Mouse (Mus musculus) MEL (cell line): Measurements from ENCODE around the gene Ccl25. TPM values are rescaled to one million over a fixed set of nuclear protein-coding genes. Genes with fewer than 3 reads are reported as not detected.

Source experiments
- DNase-seq: peaks from one replicate; pipeline ENCODE4 v3.0.0; 2011; ENCODE audit warnings: low read depth, low spot score
- H3K27ac ChIP-seq: 2 replicates; pipeline ENCODE4 v1.5.1; 2012; ENCODE audit warnings: low read depth, mild to moderate bottlenecking, control low read depth, low read length, moderate library complexity; ENCODE audit not compliant: control insufficient read depth
- H3K27me3 ChIP-seq, 2 experiments: fragments of 150-350 bp in 1 of 2; sonication (generic) in 1 of 2; 2 replicates each; pipeline ENCODE4 v1.6.1; 2012; ENCODE audit warnings: low read length in 2 of 2, mild to moderate bottlenecking in 2 of 2, improper control_type of control experiment in 1 of 2, moderate library complexity in 1 of 2; ENCODE audit not compliant: insufficient read depth in 2 of 2, control insufficient read depth in 1 of 2
- H3K36me3 ChIP-seq, 2 experiments: 2 replicates each; pipeline ENCODE4 v1.6.1; 2012 to 2014; ENCODE audit warnings: low read length in 2 of 2, improper control_type of control experiment in 1 of 2, inconsistent platforms in 1 of 2, mild to moderate bottlenecking in 1 of 2; ENCODE audit not compliant: insufficient read depth in 2 of 2, control insufficient read depth in 1 of 2
- H3K4me1 ChIP-seq, 2 experiments: fragments of 150-350 bp in 1 of 2; sonication (generic) in 1 of 2; 2 replicates each; pipeline ENCODE4 v1.6.1; 2012; ENCODE audit warnings: low read length in 2 of 2, improper control_type of control experiment in 1 of 2, mild to moderate bottlenecking in 1 of 2; ENCODE audit not compliant: insufficient read depth in 2 of 2, control insufficient read depth in 1 of 2
- H3K4me3 ChIP-seq, 2 experiments: fragments of 150-350 bp in 1 of 2; sonication (generic) in 1 of 2; 2 replicates each; pipeline ENCODE4 v1.5.1; 2012; ENCODE audit warnings: low read depth in 2 of 2, low read length in 2 of 2, mild to moderate bottlenecking in 2 of 2, moderate library complexity in 2 of 2, control low read depth in 1 of 2, improper control_type of control experiment in 1 of 2; ENCODE audit not compliant: control insufficient read depth in 1 of 2, insufficient read depth in 1 of 2
- H3K79me2 ChIP-seq: 2 replicates; pipeline ENCODE4 v1.6.1; 2012; ENCODE audit warnings: mild to moderate bottlenecking, low read length, moderate library complexity; ENCODE audit not compliant: control insufficient read depth, poor library complexity, insufficient read depth
- H3K9ac ChIP-seq: 2 replicates; pipeline ENCODE4 v1.6.1; 2012; ENCODE audit warnings: low read depth, mild to moderate bottlenecking, control low read depth, low read length, moderate library complexity; ENCODE audit not compliant: control insufficient read depth, poor library complexity, severe bottlenecking
- H3K9me3 ChIP-seq: fragments of 150-350 bp; sonication (generic); replicated peaks from 2 replicates; pipeline ENCODE4 v1.6.1; 2012; ENCODE audit warnings: mild to moderate bottlenecking, low read length, improper control_type of control experiment, moderate library complexity; ENCODE audit not compliant: insufficient read depth
- BHLHE40 ChIP-seq: IDR thresholded peaks from 2 replicates; pipeline ENCODE4 v1.6.1; 2012; ENCODE audit warnings: low read depth, mild to moderate bottlenecking, inconsistent platforms, low read length, improper control_type of control experiment, borderline replicate concordance
- CHD2 ChIP-seq: IDR thresholded peaks from 2 replicates; pipeline ENCODE4 v1.6.1; 2011; ENCODE audit warnings: low read length, improper control_type of control experiment
- E2F4 ChIP-seq: IDR thresholded peaks from 2 replicates; pipeline ENCODE4 v1.6.1; 2011; ENCODE audit warnings: low read depth, low read length, improper control_type of control experiment, borderline replicate concordance
- EP300 ChIP-seq, 2 experiments: IDR thresholded peaks; 2 replicates each; pipeline ENCODE4 v1.6.1; 2011; ENCODE audit warnings: improper control_type of control experiment in 2 of 2, low read length in 2 of 2, low read depth in 1 of 2, mild to moderate bottlenecking in 1 of 2
- ETS1 ChIP-seq: IDR thresholded peaks from 2 replicates; pipeline ENCODE4 v1.6.1; 2012; ENCODE audit warnings: low read depth, mild to moderate bottlenecking, inconsistent platforms, low read length, improper control_type of control experiment, moderate library complexity
- GABPA ChIP-seq: IDR thresholded peaks from 2 replicates; pipeline ENCODE4 v1.6.1; 2012; ENCODE audit warnings: low read depth, mild to moderate bottlenecking, inconsistent platforms, low read length, improper control_type of control experiment, moderate library complexity
- GATA1 ChIP-seq: IDR thresholded peaks from 2 replicates; pipeline ENCODE4 v1.6.1; 2011; ENCODE audit warnings: low read depth, low read length, improper control_type of control experiment
- HCFC1 ChIP-seq: IDR thresholded peaks from 2 replicates; pipeline ENCODE4 v1.6.1; 2012; ENCODE audit warnings: low read depth, mild to moderate bottlenecking, inconsistent platforms, low read length, improper control_type of control experiment, moderate library complexity
- KAT2A ChIP-seq: conservative IDR thresholded peaks from 2 replicates; pipeline ENCODE4 v1.6.1; 2012; ENCODE audit warnings: low read depth, low read length, improper control_type of control experiment, inconsistent platforms
- MAFK ChIP-seq: IDR thresholded peaks from 2 replicates; pipeline ENCODE4 v1.6.1; 2011; ENCODE audit warnings: low read depth, mild to moderate bottlenecking, low read length, improper control_type of control experiment, borderline replicate concordance
- MAZ ChIP-seq: IDR thresholded peaks from 2 replicates; pipeline ENCODE4 v1.6.1; 2012; ENCODE audit warnings: low read depth, mild to moderate bottlenecking, inconsistent platforms, low read length, improper control_type of control experiment
- MEF2A ChIP-seq: IDR thresholded peaks from 2 replicates; pipeline ENCODE4 v1.6.1; 2014; ENCODE audit warnings: low read depth, mild to moderate bottlenecking, inconsistent platforms, low read length, improper control_type of control experiment; ENCODE audit not compliant: poor library complexity, insufficient replicate concordance, severe bottlenecking; ENCODE audit errors: extremely low read depth
- MYB ChIP-seq: IDR thresholded peaks from 2 replicates; pipeline ENCODE4 v1.6.1; 2011; ENCODE audit warnings: mild to moderate bottlenecking, low read depth, low read length, improper control_type of control experiment
- NELFE ChIP-seq: IDR thresholded peaks from 2 replicates; pipeline ENCODE4 v1.6.1; 2011; ENCODE audit warnings: low read depth, low read length, improper control_type of control experiment
- NRF1 ChIP-seq: IDR thresholded peaks from 2 replicates; pipeline ENCODE4 v1.6.1; 2014; ENCODE audit warnings: low read depth, mild to moderate bottlenecking, inconsistent platforms, low read length, improper control_type of control experiment, moderate library complexity; ENCODE audit not compliant: poor library complexity, insufficient read depth, severe bottlenecking
- POLR2AphosphoS5 ChIP-seq: IDR thresholded peaks from 2 replicates; pipeline ENCODE4 v1.6.1; 2012; ENCODE audit warnings: low read depth, borderline replicate concordance, mild to moderate bottlenecking, inconsistent platforms, low read length, moderate library complexity, mixed read lengths
- SIN3A ChIP-seq: IDR thresholded peaks from 2 replicates; pipeline ENCODE4 v1.6.1; 2012; ENCODE audit warnings: low read length, improper control_type of control experiment, inconsistent platforms
- TAL1 ChIP-seq: IDR thresholded peaks from 2 replicates; pipeline ENCODE4 v1.6.1; 2012; ENCODE audit warnings: mild to moderate bottlenecking, inconsistent platforms, low read length, moderate library complexity, mixed read lengths
- TBP ChIP-seq: IDR thresholded peaks from 2 replicates; pipeline ENCODE4 v1.8.0; 2011; ENCODE audit warnings: low read depth, low read length, improper control_type of control experiment
- TCF12 ChIP-seq: IDR thresholded peaks from 2 replicates; pipeline ENCODE4 v1.6.1; 2014; ENCODE audit warnings: low read depth, mild to moderate bottlenecking, inconsistent platforms, low read length, improper control_type of control experiment, moderate library complexity
- USF1 ChIP-seq: IDR thresholded peaks from 2 replicates; pipeline ENCODE4 v1.6.1; 2014; ENCODE audit warnings: low read depth, mild to moderate bottlenecking, inconsistent platforms, low read length, improper control_type of control experiment, moderate library complexity
- USF2 ChIP-seq, 2 experiments: IDR thresholded peaks; 2 replicates each; pipeline ENCODE4 v1.6.1; 2011 to 2012; ENCODE audit warnings: improper control_type of control experiment in 2 of 2, low read length in 2 of 2, borderline replicate concordance in 1 of 2, inconsistent platforms in 1 of 2, low read depth in 1 of 2, mild to moderate bottlenecking in 1 of 2; ENCODE audit not compliant: insufficient read depth in 1 of 2
- ZC3H11A ChIP-seq: IDR thresholded peaks from 2 replicates; pipeline ENCODE4 v1.6.1; 2012; ENCODE audit warnings: low read depth, mild to moderate bottlenecking, inconsistent platforms, low read length, improper control_type of control experiment
- ZMIZ1 ChIP-seq: IDR thresholded peaks from 2 replicates; pipeline ENCODE4 v1.6.1; 2012; ENCODE audit warnings: low read depth, mild to moderate bottlenecking, inconsistent platforms, low read length, improper control_type of control experiment, moderate library complexity
- ZNF384 ChIP-seq: IDR thresholded peaks from 2 replicates; pipeline ENCODE4 v1.6.1; 2012; ENCODE audit warnings: low read depth, mild to moderate bottlenecking, inconsistent platforms, low read length, improper control_type of control experiment
- polyA plus RNA-seq, 2 experiments: library from polyadenylated mRNA; stranded (reverse) in 1 of 2; unstranded in 1 of 2; fragments of >175 nt in 1 of 2; fragments of >200 nt in 1 of 2; gene quantifications; 2 replicates each; pipeline versions ENCODE4 v1.2.1 to v1.2.4; 2012; ENCODE audit warnings: low replicate concordance in 2 of 2, low read depth in 1 of 2; ENCODE audit not compliant: insufficient read length in 2 of 2, insufficient read depth in 1 of 2, missing spikeins in 1 of 2
- total RNA-seq: library from RNA; depleted of rRNA; stranded (reverse); fragments of 300-350 nt; gene quantifications from 2 replicates; pipeline ENCODE4 v1.2.3, GENCODE M21; 2012

Gene Ccl25
- total and polyA plus RNA-seq, 3 experiments: 32.2 to 33.8 TPM; not detected in 1

GRCm38 (mm10) chr8:4329000-4329399 is 4.0 kb downstream of the Ccl25 start:
- TF ChIP-seq POLR2AphosphoS5 (no peak), KAT2A (no peak), SIN3A (peak; percentile 60), ZMIZ1 (no peak), MYB (no peak), EP300 (IDR thresholded peaks at IDR 0.05; ENCODE audit: low read depth in 1 of 2, low read length in 2 of 2) (peak in 1 of 2 experiments; percentile 31; a peak in 1 of 4 replicates), ETS1 (peak; percentile 95), E2F4 (no peak), HCFC1 (no peak)
- H3K36me3 ChIP-seq: peaks cover 12 to 20% of the 10 kb centered on the region in 2 experiments
- peaks cover 0 to 17% of the 10 kb centered on the region in 2 experiments; a peak in 3 of 4 replicates for H3K4me1 ChIP-seq

GRCm38 (mm10) chr8:4333966-4334365 is 9.0 kb downstream of the Ccl25 start:
- Histone ChIP-seq H3K27ac (no peak overlapping the region), H3K9me3 (no peaks in the 10 kb centered on the region), H3K4me1 (no peaks in the 10 kb centered on the region; a peak in 1 of 4 replicates), H3K36me3 (peaks cover 18 to 26% of the 10 kb centered on the region in 2 experiments), H3K9ac (no peak overlapping the region), H3K79me2 (no peaks in the 10 kb centered on the region), H3K27me3 (no peaks in the 10 kb centered on the region), H3K4me3 (no peak overlapping the region)
- DNase-seq: no peak
- no peak for TF ChIP-seq TBP
- TF ChIP-seq USF1: no peak
- TF ChIP-seq USF2 (IDR thresholded peaks at IDR 0.05; ENCODE audit: borderline replicate concordance in 1 of 2, insufficient read depth in 1 of 2, low read depth in 1 of 2, low read length in 2 of 2): no peak
- TF ChIP-seq GABPA: no peak
- TF ChIP-seq ETS1: no peak
- TF ChIP-seq ZC3H11A: no peak
- TF ChIP-seq E2F4: no peak
- TF ChIP-seq MAZ: no peak
- TF ChIP-seq HCFC1: no peak
- no peak for TF ChIP-seq MEF2A
- no peak for TF ChIP-seq ZNF384
- no peak for TF ChIP-seq TAL1
- no peak for TF ChIP-seq GATA1
- TF ChIP-seq NELFE: no peak
- TF ChIP-seq EP300 (IDR thresholded peaks at IDR 0.05; ENCODE audit: low read depth in 1 of 2, low read length in 2 of 2): no peak
- no peak for TF ChIP-seq BHLHE40
- no peak for TF ChIP-seq CHD2
- no peak for TF ChIP-seq MAFK
- no peak for TF ChIP-seq TCF12
- TF ChIP-seq NRF1: no peak
- TF ChIP-seq, all 39 proteins: peak for 0

More at GRCm38 (mm10) chr8:4329000-4329399, 4.0 kb downstream of the Ccl25 start:
- Histone ChIP-seq H3K79me2 (peaks cover 24% of the 10 kb centered on the region), H3K9ac (no peak overlapping the region), H3K4me3 (no peak overlapping the region), H3K9me3 (no peaks in the 10 kb centered on the region), H3K27ac (no peak overlapping the region), H3K27me3 (no peaks in the 10 kb centered on the region)
- peak; percentile 65 for DNase-seq
